Mouse (Mus musculus): ENCODE data around the gene Sox11. TPM values are rescaled to one million over a fixed set of nuclear protein-coding genes. Genes with fewer than 3 reads are reported as not detected.

Gene Sox11
- polyA plus RNA-seq, 1 experiment: 60.1 TPM

GRCm38 (mm10) chr12:27309969-27310368 is 32.4 kb downstream of the Sox11 start:
- no peaks in the 10 kb centered on the region for H3K27me3 ChIP-seq (ENCODE audit: control insufficient read depth, insufficient read depth, low read length, poor library complexity, severe bottlenecking)
- no peak overlapping the region for H3K4me3 ChIP-seq (ENCODE audit: low read depth, low read length)
- H3K9me3 ChIP-seq (replicated peaks; ENCODE audit: control insufficient read depth, insufficient read depth, low read length, poor library complexity, severe bottlenecking): no peaks in the 10 kb centered on the region
- no peak overlapping the region for H3K27ac ChIP-seq (ENCODE audit: insufficient read depth, low read length)
- TF ChIP-seq POLR2A (IDR thresholded peaks at IDR 0.05; ENCODE audit: insufficient read depth, low read length): no peak
- no peak for TF ChIP-seq CTCF (IDR thresholded peaks at IDR 0.05; ENCODE audit: low read depth, low read length)
- TF ChIP-seq EP300 (IDR thresholded peaks at IDR 0.05; ENCODE audit: insufficient read depth, low read depth, low read length): no peak
- H3K36me3 ChIP-seq (ENCODE audit: control insufficient read depth, insufficient read depth, low read length, poor library complexity, severe bottlenecking): no peaks in the 10 kb centered on the region
- H3K9ac ChIP-seq (ENCODE audit: low read depth, poor library complexity, severe bottlenecking): no peak overlapping the region
- peaks cover 9% of the 10 kb centered on the region for H3K4me1 ChIP-seq (ENCODE audit: control insufficient read depth, insufficient read depth, low read length)

- Histone ChIP-seq H3K27me3 (ENCODE audit: control insufficient read depth, insufficient read depth, low read length, poor library complexity, severe bottlenecking) (no peaks in the 10 kb centered on the region), H3K4me1 (ENCODE audit: control insufficient read depth, insufficient read depth, low read length) (no peaks in the 10 kb centered on the region), H3K9ac (ENCODE audit: low read depth, poor library complexity, severe bottlenecking) (no peak overlapping the region), H3K36me3 (ENCODE audit: control insufficient read depth, insufficient read depth, low read length, poor library complexity, severe bottlenecking) (no peaks in the 10 kb centered on the region), H3K9me3 (replicated peaks; ENCODE audit: control insufficient read depth, insufficient read depth, low read length, poor library complexity, severe bottlenecking) (no peaks in the 10 kb centered on the region), H3K4me3 (ENCODE audit: low read depth, low read length) (no peak overlapping the region), H3K27ac (ENCODE audit: insufficient read depth, low read length) (no peak overlapping the region)
- TF ChIP-seq CTCF (IDR thresholded peaks at IDR 0.05; ENCODE audit: low read depth, low read length) (no peak), EP300 (IDR thresholded peaks at IDR 0.05; ENCODE audit: insufficient read depth, low read depth, low read length) (no peak)
Measured at GRCm38 (mm10) chr12:27304713-27305437, 37.5 kb downstream of the Sox11 start.

GRCm38 (mm10) chr12:27303190-27303589 is 39.2 kb downstream of the Sox11 start:
- no peaks in the 10 kb centered on the region for H3K36me3 ChIP-seq (ENCODE audit: control insufficient read depth, insufficient read depth, low read length, poor library complexity, severe bottlenecking)
- no peak overlapping the region for H3K9ac ChIP-seq (ENCODE audit: low read depth, poor library complexity, severe bottlenecking)
- no peak for TF ChIP-seq CTCF (IDR thresholded peaks at IDR 0.05; ENCODE audit: low read depth, low read length)
- no peak for TF ChIP-seq EP300 (IDR thresholded peaks at IDR 0.05; ENCODE audit: insufficient read depth, low read depth, low read length)
- TF ChIP-seq POLR2A (IDR thresholded peaks at IDR 0.05; ENCODE audit: insufficient read depth, low read length): no peak
- no peaks in the 10 kb centered on the region for H3K4me1 ChIP-seq (ENCODE audit: control insufficient read depth, insufficient read depth, low read length)
- no peak overlapping the region for H3K27ac ChIP-seq (ENCODE audit: insufficient read depth, low read length)
- no peaks in the 10 kb centered on the region for H3K9me3 ChIP-seq (replicated peaks; ENCODE audit: control insufficient read depth, insufficient read depth, low read length, poor library complexity, severe bottlenecking)
- H3K4me3 ChIP-seq (ENCODE audit: low read depth, low read length): no peak overlapping the region
- H3K27me3 ChIP-seq (ENCODE audit: control insufficient read depth, insufficient read depth, low read length, poor library complexity, severe bottlenecking): no peaks in the 10 kb centered on the region

GRCm38 (mm10) chr12:27298721-27299120 is 43.7 kb downstream of the Sox11 start:
- Histone ChIP-seq H3K4me1 (ENCODE audit: control insufficient read depth, insufficient read depth, low read length) (no peaks in the 10 kb centered on the region), H3K27ac (ENCODE audit: insufficient read depth, low read length) (no peak overlapping the region), H3K36me3 (ENCODE audit: control insufficient read depth, insufficient read depth, low read length, poor library complexity, severe bottlenecking) (no peaks in the 10 kb centered on the region), H3K9me3 (replicated peaks; ENCODE audit: control insufficient read depth, insufficient read depth, low read length, poor library complexity, severe bottlenecking) (no peaks in the 10 kb centered on the region), H3K27me3 (ENCODE audit: control insufficient read depth, insufficient read depth, low read length, poor library complexity, severe bottlenecking) (no peaks in the 10 kb centered on the region), H3K9ac (ENCODE audit: low read depth, poor library complexity, severe bottlenecking) (no peak overlapping the region), H3K4me3 (ENCODE audit: low read depth, low read length) (no peak overlapping the region)
- TF ChIP-seq POLR2A (IDR thresholded peaks at IDR 0.05; ENCODE audit: insufficient read depth, low read length) (no peak), CTCF (IDR thresholded peaks at IDR 0.05; ENCODE audit: low read depth, low read length) (no peak)

GRCm38 (mm10) chr12:27294191-27294590 is 48.2 kb downstream of the Sox11 start:
- H3K27me3 ChIP-seq (ENCODE audit: control insufficient read depth, insufficient read depth, low read length, poor library complexity, severe bottlenecking): no peaks in the 10 kb centered on the region
- no peak overlapping the region for H3K9ac ChIP-seq (ENCODE audit: low read depth, poor library complexity, severe bottlenecking)
- H3K9me3 ChIP-seq (replicated peaks; ENCODE audit: control insufficient read depth, insufficient read depth, low read length, poor library complexity, severe bottlenecking): no peaks in the 10 kb centered on the region
- H3K4me1 ChIP-seq (ENCODE audit: control insufficient read depth, insufficient read depth, low read length): no peaks in the 10 kb centered on the region
- TF ChIP-seq POLR2A (IDR thresholded peaks at IDR 0.05; ENCODE audit: insufficient read depth, low read length) (no peak), CTCF (IDR thresholded peaks at IDR 0.05; ENCODE audit: low read depth, low read length) (no peak), EP300 (IDR thresholded peaks at IDR 0.05; ENCODE audit: insufficient read depth, low read depth, low read length) (no peak)
- H3K27ac ChIP-seq (ENCODE audit: insufficient read depth, low read length): no peak overlapping the region
- no peaks in the 10 kb centered on the region for H3K36me3 ChIP-seq (ENCODE audit: control insufficient read depth, insufficient read depth, low read length, poor library complexity, severe bottlenecking)
- no peak overlapping the region for H3K4me3 ChIP-seq (ENCODE audit: low read depth, low read length)

- Histone ChIP-seq H3K36me3 (ENCODE audit: control insufficient read depth, insufficient read depth, low read length, poor library complexity, severe bottlenecking) (no peaks in the 10 kb centered on the region), H3K4me1 (ENCODE audit: control insufficient read depth, insufficient read depth, low read length) (no peaks in the 10 kb centered on the region), H3K27me3 (ENCODE audit: control insufficient read depth, insufficient read depth, low read length, poor library complexity, severe bottlenecking) (no peaks in the 10 kb centered on the region), H3K27ac (ENCODE audit: insufficient read depth, low read length) (no peak overlapping the region), H3K9ac (ENCODE audit: low read depth, poor library complexity, severe bottlenecking) (no peak overlapping the region), H3K4me3 (ENCODE audit: low read depth, low read length) (no peak overlapping the region), H3K9me3 (replicated peaks; ENCODE audit: control insufficient read depth, insufficient read depth, low read length, poor library complexity, severe bottlenecking) (no peaks in the 10 kb centered on the region)
- TF ChIP-seq EP300 (IDR thresholded peaks at IDR 0.05; ENCODE audit: insufficient read depth, low read depth, low read length) (no peak), CTCF (IDR thresholded peaks at IDR 0.05; ENCODE audit: low read depth, low read length) (no peak), POLR2A (IDR thresholded peaks at IDR 0.05; ENCODE audit: insufficient read depth, low read length) (no peak)
Measured at GRCm38 (mm10) chr12:27293736-27294135, 48.6 kb downstream of the Sox11 start.

All from ES-Bruce4 (cell line).